Mouse (Mus musculus): Measurements from ENCODE around the gene Map3k1.
A peak's percentile ranks its signal among the peaks of the same experiment; 100 is the strongest.

Gene Map3k1

DNA sequence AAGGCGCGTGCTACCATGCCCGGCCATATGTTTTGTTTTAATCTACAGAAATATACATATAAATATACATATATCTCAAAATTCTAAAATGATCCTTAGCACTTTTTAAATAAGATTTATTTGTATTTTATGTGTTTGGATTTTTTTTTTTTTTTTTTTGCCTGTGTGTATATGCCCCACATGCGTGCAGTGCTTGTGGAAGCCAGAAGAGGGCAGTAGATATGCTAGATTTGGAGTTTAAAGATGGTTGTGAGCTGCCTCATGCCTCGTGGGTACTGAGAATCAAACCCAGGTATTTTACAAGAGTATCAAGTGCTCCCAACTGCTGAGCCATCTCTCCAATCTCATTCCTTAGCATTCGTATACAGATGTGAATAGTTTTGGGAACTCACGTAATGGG is 6.2 kb upstream of the Map3k1 start:
- DNase-seq (ENCODE audit: low read depth in 1 of 2, low spot score in 2 of 2), result no peak

DNA sequence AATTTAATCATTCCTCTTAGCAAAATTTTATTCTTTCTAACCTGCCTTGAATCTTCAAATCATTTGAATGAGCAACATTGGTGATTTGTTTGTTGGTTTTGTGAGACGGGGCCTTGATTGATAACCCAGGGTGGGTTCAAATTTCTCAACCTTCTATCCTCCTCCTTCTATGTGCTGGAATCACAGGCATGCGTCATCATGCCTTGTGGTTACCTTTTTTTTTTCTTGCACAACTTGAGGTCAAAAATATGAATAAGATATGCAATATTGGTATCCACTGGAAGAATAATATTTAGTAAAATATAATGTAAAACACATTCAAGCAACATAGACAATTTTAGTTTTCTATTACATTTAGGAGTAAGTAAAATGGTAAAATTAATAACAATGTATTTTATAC is 3.9 kb upstream of the Map3k1 start:
- no peak for DNase-seq (ENCODE audit: low read depth in 1 of 2, low spot score in 2 of 2)

DNA sequence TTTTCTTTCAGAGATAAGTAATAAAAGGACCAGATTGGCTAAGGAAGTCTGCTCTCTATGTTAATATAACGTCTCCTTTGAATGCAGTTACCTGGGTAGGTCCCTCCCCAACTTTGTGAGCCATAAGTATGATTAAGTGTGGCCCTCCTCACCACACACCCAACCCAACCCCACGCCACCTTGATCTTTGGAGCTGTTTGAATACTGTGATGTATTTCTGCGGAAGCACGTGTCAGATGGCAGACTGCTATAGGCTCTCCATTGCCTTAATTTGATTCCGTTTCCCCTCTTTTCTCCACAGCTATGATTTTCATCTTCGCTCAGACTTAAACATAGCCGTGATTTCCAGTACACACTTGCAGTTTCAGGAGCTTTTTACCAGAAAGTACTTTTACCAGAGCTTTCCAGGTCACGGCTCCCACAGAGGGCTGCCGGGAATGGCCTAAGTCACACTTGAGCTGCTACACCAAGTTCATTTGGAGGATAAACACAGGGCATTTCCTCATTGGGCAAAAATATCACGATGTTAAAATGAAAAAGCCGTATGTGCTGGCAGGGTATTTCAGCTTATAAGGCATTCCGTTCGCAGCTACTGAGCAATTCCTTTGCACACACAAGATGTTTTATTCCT is 2.3 kb upstream of the Map3k1 start:
- DNase-seq (ENCODE audit: low read depth in 1 of 2, low spot score in 2 of 2), result no peak

DNA sequence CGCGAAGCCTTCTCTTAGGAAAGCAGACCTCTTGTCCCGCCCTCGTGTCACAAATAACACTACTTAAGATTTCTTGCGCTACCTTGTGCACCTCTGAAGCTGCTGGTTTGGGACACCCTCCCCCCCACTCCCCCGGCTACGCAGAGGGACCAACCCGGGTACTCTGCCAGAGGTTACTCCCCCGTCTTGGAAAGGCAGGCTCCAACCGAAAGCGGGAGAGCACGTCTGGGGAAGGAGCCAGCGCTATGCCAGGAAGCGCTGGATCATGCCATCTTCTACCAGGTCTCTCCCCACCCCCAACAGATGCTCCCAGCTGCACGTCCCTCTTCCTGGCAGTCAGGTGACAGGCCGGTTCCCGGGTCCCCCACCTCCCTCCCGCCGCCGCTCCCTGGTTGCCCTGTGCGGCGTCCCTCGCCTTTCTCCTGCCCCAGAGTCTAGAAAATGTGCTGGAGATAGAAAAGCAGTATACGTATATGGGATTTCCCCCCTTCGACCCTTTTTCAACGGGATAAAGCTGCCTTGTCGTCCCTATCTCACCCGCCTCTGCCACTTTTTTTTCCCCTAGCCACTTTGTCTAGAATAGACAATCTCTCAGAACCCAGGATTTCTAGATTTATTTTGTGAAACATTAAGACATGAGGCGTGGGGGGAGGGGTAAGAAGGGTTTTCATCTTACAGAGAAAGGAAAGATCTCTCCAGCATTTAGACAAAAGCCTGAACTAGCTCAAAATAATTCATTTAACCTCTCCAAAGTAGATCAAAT is 854 bp upstream of the Map3k1 start:
- no peak for DNase-seq (ENCODE audit: low read depth in 1 of 2, low spot score in 2 of 2)

DNA sequence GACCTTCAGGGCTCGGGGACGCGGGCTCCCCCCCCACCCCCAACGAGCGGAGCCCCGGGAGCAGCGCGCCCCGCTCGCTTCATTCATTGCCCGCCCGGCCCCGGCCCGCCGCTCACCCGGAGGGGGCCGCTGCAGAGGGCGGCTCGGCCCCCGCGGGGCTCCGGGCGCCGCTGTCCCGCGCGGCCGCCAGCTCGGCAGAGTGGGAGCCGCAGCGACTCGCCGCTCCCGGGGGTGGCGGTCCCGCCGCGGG is 481 bp downstream of the Map3k1 start:
- no peak for DNase-seq (ENCODE audit: low read depth in 1 of 2, low spot score in 2 of 2)

DNA sequence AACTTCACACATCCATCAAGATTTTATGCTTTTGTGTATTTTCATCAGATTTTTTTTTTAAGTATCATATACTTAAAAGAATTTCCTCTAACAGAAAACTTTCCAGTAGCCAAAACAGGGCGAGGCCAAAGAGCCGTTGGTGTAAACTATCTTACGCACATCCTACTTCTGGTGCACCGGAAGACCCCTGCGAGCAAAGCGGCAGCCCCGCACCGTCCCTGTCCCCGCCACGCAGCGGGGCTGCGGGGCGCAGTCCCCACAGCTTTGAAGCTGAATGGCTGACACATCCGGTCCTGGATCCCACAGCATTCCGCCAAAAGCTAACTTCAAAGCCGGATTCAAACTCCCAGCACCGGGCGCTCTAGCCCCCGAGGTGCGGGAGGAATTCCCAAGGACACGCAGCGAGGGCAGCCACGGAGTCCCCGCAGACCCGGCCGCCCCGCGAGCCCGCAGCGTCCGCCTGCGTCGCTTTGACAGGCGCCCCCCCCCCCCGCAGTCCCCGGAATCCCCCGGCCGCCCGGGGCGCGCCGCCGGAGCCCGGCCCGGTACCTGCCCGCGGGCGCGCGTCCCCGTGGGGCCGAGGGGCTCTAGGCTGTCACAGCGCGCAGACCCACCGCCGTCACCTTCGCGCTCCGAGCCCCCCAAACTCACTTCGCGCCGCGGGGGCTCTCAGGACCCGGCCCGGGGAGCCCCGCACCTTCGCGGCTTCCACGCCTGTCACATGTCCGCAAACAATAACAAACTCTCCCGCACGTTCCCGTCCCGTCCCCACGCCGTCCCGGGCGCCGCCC is 1.0 kb downstream of the Map3k1 start:
- DNase-seq (ENCODE audit: low read depth in 1 of 2, low spot score in 2 of 2), result no peak

DNA sequence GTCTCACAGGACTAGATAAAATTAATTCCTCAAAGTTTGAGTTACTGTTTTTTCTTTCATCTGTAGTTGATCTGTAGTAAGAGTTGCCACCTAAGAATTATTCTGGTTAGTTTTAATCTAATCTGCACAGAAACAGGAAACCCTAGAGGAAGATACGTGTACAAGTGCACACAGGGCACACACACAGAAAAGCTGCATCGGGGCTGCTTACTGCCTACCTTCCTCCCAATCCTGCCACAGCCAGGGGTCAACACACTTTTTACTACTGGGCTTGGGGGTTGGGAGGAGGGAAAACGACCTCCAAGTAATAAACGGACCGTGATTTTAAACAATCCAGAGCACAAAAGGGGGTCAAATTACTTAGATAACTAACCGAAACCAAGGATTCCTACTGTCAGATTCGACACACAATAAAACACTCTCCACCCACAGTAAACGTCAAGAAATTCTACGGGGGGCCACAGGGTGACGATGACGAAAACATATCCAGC is 1.6 kb downstream of the Map3k1 start:
- no peak for DNase-seq (ENCODE audit: low read depth in 1 of 2, low spot score in 2 of 2)

DNA sequence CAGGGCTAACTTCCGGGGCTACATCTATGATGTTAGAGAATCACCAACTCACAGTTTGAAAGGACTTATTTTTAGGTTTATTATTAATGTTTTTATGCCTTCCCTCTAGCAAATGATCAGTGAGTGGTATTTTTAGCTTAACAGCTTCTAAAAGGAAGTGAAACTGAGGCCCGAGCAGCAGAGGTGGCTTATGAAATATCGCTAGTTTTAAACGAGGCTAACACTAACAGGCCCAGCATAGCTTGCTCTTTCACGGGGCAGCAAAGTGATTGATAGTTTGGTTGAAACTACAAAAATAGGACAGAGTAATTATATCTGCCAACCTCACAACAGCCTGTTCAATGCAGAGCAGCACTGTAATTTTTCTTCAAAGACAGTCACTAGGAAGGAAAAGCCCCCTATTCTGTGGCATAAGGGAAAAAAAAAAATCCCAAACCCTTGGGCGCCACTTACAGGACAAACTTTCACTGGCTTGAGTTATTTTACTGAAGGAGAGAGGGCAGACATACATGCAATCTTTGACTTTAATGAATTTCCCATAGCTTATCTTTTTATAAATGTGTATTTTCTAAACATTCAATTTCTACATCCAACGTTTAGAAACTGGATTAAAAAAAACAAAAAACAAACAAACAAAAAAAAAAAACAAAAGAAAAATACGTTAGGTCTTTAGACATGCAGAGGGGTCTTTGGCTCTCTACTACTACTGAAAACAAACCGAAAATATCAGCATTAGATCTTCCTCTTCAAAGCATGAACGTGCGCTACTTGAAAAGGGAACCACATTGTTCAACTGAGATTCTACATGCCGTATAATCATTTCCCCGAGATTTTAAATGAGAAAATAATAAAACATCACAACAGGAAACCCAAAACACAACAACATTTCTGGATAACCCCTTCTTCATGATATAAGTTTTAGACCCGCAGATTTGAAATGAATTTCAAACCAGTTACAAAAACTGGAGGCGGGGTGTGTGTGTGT is 2.8 kb downstream of the Map3k1 start:
- DNase-seq (ENCODE audit: low read depth in 1 of 2, low spot score in 2 of 2), result no peak

DNA sequence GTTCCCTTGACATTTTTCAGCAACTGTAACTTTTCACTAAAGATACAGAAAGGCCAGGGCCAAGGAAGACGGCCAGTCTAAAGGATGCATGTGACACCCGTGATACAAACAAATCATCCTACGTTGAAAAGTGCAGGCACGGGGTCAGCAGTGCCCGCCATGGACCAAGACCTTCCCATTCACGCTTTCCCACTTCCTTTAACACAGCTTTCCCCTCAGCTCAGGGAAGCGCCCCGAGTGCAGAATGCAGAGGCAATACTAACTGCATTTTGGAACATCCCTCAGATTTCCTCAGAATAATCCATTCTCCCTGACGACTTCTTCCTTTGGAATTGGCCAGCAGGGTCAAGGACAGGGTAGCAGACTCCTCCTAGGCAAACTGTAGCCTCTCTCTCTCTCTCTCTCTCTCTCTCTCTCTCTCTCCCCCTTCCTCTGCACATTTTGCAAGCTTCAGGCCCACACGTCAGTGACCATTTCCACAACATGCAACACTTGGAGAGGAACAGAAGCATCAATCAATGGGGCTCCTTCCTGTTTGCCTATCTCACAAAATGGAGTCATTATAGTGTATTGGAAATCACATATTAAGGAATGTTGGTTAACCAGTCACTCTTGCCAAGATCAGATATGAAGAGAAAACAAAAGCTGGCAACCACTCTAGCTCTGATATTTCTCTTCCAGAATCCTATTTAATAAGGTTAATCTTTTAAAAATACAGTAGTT is 3.7 kb downstream of the Map3k1 start:
- DNase-seq (ENCODE audit: low read depth in 1 of 2, low spot score in 2 of 2), result no peak

DNA sequence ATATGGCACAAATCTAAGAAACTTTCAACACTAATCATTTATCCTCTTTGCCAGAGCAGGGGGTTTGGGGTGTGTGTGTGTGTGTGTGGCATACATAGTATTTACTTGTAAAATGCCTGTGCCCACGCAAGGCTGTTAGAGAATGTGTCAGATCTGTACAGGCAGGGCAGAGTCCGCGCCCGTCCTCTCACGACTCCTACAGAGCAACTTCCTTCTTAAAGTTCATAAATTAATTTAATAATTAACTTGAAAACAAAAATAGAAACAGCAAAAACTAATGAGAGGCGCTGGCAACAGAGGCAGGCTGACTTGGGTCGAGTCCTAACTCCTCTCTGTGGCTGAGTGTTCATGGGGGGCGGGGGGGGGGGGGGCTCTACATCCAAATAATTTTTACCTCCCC is 4.6 kb downstream of the Map3k1 start:
- DNase-seq (ENCODE audit: low read depth in 1 of 2, low spot score in 2 of 2), result no peak

DNA sequence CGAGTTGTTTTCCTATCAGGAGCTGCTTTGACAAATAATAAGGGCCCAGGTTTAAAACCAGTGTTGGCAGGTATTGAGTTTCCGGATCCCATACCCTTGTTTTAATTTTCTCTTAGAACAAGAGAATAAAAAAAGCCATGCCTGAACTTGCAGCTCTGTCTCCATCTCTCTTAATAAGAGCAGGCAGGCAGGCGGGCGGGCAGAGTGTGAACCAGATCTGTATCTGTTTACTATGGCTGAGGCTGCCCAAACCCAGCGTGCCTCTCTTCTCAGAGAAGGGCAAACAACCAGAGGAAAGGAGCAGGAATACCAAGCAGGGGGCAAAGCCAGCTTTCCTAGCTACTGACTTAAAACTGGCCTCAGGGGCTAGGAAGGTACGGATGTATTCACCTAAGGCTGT is 5.3 kb downstream of the Map3k1 start:
- no peak for DNase-seq (ENCODE audit: low read depth in 1 of 2, low spot score in 2 of 2)

DNA sequence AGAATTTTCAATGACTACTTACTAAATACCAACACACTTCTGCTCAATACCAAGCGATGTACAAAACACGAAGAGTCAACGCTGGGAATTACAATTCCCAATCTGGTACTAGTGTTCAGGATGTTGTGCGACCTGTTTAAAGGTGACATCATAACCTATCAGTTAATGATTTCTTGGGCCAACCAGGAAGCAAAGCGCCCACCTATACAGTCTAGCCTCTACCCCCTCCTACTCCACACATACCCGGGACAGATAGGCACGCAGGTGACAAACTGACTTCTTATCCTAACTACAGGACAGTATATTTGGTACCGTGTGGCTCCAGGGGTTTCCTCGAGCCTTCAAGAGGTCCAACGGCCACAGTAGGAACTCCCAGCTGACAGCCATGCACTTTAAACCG is 5.9 kb downstream of the Map3k1 start:
- no peak for DNase-seq (ENCODE audit: low read depth in 1 of 2, low spot score in 2 of 2)

DNA sequence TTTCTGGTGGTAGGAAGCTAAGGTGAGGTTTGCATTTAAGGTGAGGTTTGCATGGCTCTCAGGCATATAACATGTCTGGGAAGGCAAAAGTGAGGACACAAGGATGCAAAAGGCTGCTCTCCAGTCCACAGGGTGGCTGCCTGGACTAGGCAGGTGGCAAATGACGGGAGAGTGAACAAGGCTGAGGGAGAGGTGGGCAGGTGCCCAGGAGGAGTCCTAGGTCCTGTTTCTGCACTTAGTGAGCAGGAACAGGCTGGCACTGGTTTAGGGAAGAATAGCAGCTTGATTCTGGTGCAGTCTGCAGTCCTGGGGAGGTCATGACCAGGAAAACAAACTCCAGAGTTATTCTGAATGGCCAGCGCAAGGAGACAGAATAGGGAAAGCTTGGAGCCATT is 6.5 kb downstream of the Map3k1 start:
- DNase-seq (ENCODE audit: low read depth in 1 of 2, low spot score in 2 of 2), result no peak

DNA sequence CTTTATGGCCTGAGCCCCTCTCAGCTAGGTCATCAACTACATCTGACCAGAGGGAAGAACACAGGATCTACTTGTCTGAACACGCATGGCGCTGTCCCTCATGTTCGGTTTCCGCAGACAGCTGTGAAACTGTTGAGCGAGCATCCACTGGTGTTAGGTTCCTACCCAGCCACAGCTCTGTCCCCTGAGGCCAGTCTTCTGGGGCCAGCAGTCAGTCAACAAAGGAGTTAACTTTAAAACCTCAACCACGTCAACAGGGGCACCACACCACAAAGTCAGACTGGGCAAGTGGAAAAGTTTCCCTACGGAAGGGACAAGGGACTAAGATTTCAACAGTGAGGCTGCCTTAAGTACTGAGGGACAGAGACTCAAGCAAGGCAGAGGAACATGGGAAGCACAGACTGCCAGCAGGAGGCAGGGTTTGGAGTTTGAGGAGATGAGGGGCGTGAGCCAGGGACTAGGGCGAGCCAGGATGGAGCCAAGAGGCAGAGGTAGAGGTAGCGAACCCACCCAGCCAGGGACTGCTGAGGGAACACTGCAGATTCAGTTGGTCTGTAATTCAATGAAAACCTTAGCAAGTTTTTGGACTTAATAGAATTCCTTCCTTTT is 7.0 kb downstream of the Map3k1 start:
- DNase-seq (ENCODE audit: low read depth in 1 of 2, low spot score in 2 of 2), result no peak

DNA sequence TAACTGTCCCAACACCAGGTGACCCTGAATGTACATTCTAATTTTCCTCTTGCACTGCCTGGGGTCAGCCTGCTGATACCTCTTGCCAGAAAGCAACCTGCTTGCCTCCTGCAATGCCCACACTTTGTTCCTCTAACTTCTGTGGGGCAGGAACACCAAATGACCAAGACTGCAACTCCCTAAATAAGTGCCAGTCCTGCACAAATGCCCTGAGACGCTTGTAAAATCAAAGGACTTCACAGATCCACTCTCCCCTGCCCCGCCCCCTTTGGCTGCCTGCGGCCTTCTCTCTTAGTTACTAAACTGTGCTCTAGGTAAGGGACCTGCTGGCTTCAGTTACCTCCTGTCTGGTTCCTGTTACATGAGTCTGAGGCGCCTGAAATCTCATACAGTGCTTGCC is 7.9 kb downstream of the Map3k1 start:
- no peak for DNase-seq (ENCODE audit: low read depth in 1 of 2, low spot score in 2 of 2)

DNA sequence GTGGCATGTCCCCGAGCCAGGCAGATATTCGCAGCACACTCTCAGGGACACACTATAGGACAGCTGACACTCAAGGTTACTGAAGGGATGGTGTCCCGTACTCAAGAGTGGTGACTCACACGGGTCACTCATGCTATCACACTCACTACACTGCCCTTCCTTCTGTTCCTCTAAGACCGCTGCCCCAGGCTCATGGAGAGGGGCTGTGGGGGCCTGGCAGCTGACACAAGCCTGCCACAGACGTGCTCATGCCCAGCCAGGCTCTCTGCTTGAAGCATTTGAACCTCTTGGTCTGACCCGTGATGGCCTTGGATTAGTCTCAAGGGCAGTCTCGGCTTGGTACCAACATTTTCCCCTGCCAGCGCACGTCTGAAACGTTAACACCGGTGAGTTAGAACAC is 10.7 kb downstream of the Map3k1 start:
- no peak for DNase-seq (ENCODE audit: low read depth in 1 of 2, low spot score in 2 of 2)

DNA sequence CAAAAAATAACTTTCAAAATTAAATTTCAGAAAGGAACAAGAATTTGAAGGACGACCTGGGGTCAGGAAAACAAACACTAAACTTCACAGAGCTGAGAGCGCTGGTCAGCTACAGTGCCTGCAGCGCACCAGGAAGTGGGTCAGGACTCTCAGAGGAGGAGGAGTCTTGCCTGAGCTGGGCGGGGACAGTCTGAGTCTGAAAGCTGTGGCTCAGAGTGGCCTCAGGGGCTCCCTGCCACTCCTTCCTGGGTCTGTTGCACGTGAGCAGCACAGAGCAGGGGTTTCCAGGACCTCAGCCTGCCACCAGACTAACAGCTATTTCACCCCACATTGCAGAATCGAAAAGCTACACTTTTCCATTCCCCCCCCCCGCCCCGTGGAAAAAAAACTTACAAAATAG is 11.8 kb downstream of the Map3k1 start:
- DNase-seq (ENCODE audit: low read depth in 1 of 2, low spot score in 2 of 2), result peak in 1 of 2 experiments; percentile 69

DNA sequence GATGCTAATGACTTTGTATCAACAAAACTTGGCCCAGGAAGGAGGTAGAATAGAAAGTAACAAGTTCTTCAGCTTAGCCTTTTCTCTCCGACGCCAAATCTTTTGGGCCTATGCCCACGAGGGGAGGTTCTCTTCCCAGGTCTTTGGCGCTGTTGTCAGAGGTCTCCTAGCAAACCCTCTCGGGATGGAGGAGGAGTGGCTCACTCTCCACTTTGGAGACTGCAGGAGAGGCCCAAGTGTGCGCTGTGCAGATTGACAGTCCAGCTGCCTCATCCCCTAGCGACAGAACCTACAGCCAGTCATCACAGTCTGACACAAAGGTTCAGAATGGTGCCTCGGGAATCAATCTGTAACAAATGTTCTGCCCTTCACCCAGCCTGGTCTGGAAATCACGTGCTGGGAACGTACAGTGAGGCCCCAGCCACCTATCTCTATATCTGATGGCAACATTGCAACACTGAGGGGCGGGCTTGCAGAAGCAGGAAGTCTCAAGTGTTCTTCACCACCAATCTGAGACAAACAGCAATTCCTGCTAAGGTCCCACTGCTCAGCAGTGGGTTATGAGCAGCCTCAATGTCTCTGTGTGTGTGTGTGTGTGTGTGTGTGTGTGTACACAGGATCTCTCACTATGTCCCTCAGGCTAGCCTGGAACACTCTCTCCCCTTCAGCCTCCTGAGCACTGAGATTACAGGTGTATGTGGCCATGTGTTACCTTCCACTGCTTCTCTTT is 12.4 kb downstream of the Map3k1 start:
- peak in 1 of 2 experiments; percentile 58 for DNase-seq (ENCODE audit: low read depth in 1 of 2, low spot score in 2 of 2)

DNA sequence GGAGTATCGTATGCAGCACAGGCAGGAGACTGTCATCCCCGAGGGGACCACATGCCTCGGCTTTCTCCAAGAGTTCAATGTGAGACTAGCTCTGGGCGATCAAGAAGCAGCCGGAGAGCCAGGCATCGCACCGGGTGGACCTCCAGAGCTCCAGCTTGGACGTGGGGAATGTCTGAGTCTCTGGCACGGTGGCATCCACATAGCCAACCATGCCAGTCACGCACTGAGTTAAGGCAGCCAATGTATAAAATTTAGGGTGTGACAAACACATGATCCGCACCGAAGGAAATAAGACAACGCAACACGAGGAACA is 15.9 kb downstream of the Map3k1 start:
- DNase-seq (ENCODE audit: low read depth in 1 of 2, low spot score in 2 of 2), result no peak
